Mouse (Mus musculus) C2C12 (cell line): ENCODE results near the gene Cpvl. TPM values are rescaled to one million over a fixed set of nuclear protein-coding genes. Genes with fewer than 3 reads are reported as not detected.

Source experiments
- H3K27me3 ChIP-seq: one replicate; pipeline ENCODE4 v1.6.1; 2011; ENCODE audit not compliant: control insufficient read depth, insufficient read depth, insufficient read length
- H3K36me3 ChIP-seq: one replicate; pipeline ENCODE4 v1.6.1; 2011; ENCODE audit not compliant: control insufficient read depth, insufficient read depth
- H3K4me3 ChIP-seq: one replicate; pipeline ENCODE4 v1.5.1; 2011; ENCODE audit warnings: mild to moderate bottlenecking, control low read depth; ENCODE audit not compliant: poor library complexity, insufficient read depth, severe bottlenecking
- H3K79me2 ChIP-seq: one replicate; pipeline ENCODE4 v1.6.1; 2011; ENCODE audit not compliant: control insufficient read depth, insufficient read depth
- H3K79me3 ChIP-seq: one replicate; pipeline ENCODE4 v1.6.1; 2011; ENCODE audit warnings: low read depth, control low read depth
- H3ac ChIP-seq: one replicate; pipeline ENCODE3; 2011; ENCODE audit warnings: low read depth; ENCODE audit not compliant: control insufficient read depth, insufficient read length
- CEBPB ChIP-seq: IDR thresholded peaks from one replicate; pipeline ENCODE4 v1.6.1; 2011; ENCODE audit warnings: low read depth, mild to moderate bottlenecking, control low read depth, moderate library complexity
- CTCF ChIP-seq: IDR thresholded peaks from one replicate; pipeline ENCODE4 v1.5.1; 2011; ENCODE audit not compliant: control insufficient read depth, insufficient read depth, insufficient read length
- FOSL1 ChIP-seq: IDR thresholded peaks from one replicate; pipeline ENCODE4 v1.8.0; 2011; ENCODE audit warnings: mild to moderate bottlenecking, low read length; ENCODE audit not compliant: poor library complexity, insufficient read depth, severe bottlenecking
- MAX ChIP-seq: IDR thresholded peaks from one replicate; pipeline ENCODE4 v1.6.1; 2011; ENCODE audit warnings: mild to moderate bottlenecking, control low read depth
- MYOD1 ChIP-seq: IDR thresholded peaks from one replicate; pipeline ENCODE4 v1.6.1; 2011; ENCODE audit warnings: low read depth; ENCODE audit not compliant: control insufficient read depth, insufficient read length
- MYOG ChIP-seq: IDR thresholded peaks from one replicate; pipeline ENCODE4 v1.6.1; 2011; ENCODE audit not compliant: control insufficient read depth, insufficient read length; ENCODE audit errors: extremely low read depth
- USF1 ChIP-seq: IDR thresholded peaks from one replicate; pipeline ENCODE4 v1.6.1; 2011; ENCODE audit warnings: low read depth, mild to moderate bottlenecking, control low read depth, moderate library complexity
- polyA plus RNA-seq: library from polyadenylated mRNA; unstranded; fragments of >200 nt; fragmentation: generic; extraction: Trizol; gene quantifications from one replicate; pipeline ENCODE4 v1.2.1, GENCODE M21; 2012; ENCODE audit warnings: missing spikeins

The Cpvl gene
- polyA plus RNA-seq, 1 experiment, result not detected

DNA sequence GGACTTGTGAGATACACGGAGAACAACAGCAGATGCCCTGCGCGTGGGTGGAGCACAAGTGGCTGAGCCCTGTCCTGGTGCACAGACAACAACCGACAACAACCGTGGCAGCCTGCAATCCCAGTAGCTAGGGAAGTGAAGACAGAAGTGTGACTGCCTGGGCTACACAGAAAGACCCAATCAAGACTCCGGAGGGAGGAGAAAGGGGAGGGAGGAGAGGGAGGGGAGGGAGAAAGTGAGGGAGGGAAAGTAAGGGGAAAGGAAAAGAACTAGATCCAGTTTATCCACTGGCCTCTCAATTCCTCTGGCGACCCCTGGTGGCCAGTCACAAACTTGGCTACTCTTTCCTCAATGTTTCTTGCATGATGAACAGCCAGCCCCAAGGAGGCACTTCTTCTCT is 20.1 kb downstream of the Cpvl start:
- Histone ChIP-seq H3K27me3 (no peaks in the 10 kb centered on the region), H3K79me2 (no peaks in the 10 kb centered on the region), H3K36me3 (no peaks in the 10 kb centered on the region), H3K4me3 (no peak overlapping the region), H3K79me3 (no peaks in the 10 kb centered on the region), H3ac (peak overlapping the region; percentile 19)
- TF ChIP-seq MYOG, result no peak
- TF ChIP-seq MAX, result no peak
- TF ChIP-seq CTCF, result peak; percentile 47

- no peaks in the 10 kb centered on the region for H3K79me2 ChIP-seq
- no peaks in the 10 kb centered on the region for H3K79me3 ChIP-seq
- no peak overlapping the region for H3K4me3 ChIP-seq
- no peak overlapping the region for H3ac ChIP-seq
- TF ChIP-seq USF1 (no peak), CTCF (no peak)
- H3K27me3 ChIP-seq, result no peaks in the 10 kb centered on the region
- no peaks in the 10 kb centered on the region for H3K36me3 ChIP-seq
Measured at GRCm38 (mm10) chr6:53956513-53956912, 22.0 kb downstream of the Cpvl start.

DNA sequence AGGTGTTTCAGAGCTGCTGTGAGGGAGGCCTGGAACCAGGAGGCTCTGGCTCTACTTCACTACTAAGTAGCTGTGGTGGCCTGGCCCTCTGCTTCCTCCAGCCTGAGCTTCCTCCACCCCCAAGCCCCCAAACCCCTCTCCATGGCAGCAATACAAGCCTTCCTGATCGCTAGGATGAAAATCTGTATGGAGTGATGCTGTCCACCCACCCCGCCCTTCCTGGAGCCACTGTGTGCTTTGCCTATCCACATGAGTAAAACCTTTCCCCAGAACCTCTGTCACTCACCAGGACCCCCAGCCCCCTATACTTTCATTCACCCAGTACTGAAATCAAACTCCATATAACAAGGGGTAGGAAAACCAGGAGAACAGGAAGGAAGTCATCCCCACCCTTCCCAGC is 22.6 kb downstream of the Cpvl start:
- no peak overlapping the region for H3K4me3 ChIP-seq
- no peaks in the 10 kb centered on the region for H3K79me3 ChIP-seq
- H3K36me3 ChIP-seq, result no peaks in the 10 kb centered on the region
- no peak for TF ChIP-seq MYOD1
- no peak for TF ChIP-seq CTCF
- no peak for TF ChIP-seq MYOG
- TF ChIP-seq MAX, result no peak
- no peaks in the 10 kb centered on the region for H3K27me3 ChIP-seq
- H3ac ChIP-seq, result no peak overlapping the region
- no peaks in the 10 kb centered on the region for H3K79me2 ChIP-seq

- no peak overlapping the region for H3K4me3 ChIP-seq
- TF ChIP-seq MYOD1 (no peak), USF1 (no peak), CTCF (no peak)
- no peaks in the 10 kb centered on the region for H3K27me3 ChIP-seq
- no peaks in the 10 kb centered on the region for H3K79me2 ChIP-seq
- no peak overlapping the region for H3ac ChIP-seq
- H3K36me3 ChIP-seq, result no peaks in the 10 kb centered on the region
- H3K79me3 ChIP-seq, result no peaks in the 10 kb centered on the region
Measured at GRCm38 (mm10) chr6:53955271-53955670, 23.2 kb downstream of the Cpvl start.

DNA sequence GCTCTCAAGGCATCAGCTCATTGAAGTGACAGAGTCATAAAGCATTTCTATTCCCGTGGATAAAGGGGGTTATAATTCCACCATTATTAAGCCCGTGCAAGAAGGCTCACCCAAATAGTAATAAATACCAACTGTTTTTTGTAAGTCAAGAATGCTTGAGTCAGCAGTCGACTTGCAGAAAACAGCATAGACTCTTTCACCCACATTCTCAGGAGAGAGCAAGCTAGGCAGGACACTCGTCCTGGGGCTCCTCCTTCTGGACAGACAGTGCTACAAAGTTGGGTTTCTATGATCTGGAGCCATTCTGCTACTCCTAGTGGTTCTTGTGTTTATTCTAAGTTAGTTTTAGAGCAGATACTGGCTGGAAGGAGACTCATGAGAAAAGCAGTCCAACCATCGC is 24.4 kb downstream of the Cpvl start:
- TF ChIP-seq MYOD1 (no peak), MAX (no peak), MYOG (no peak), USF1 (no peak), CEBPB (no peak), CTCF (no peak), FOSL1 (no peak)
- H3K27me3 ChIP-seq, result no peaks in the 10 kb centered on the region
- H3K36me3 ChIP-seq, result no peaks in the 10 kb centered on the region
- H3K79me2 ChIP-seq, result no peaks in the 10 kb centered on the region
- no peaks in the 10 kb centered on the region for H3K79me3 ChIP-seq
- no peak overlapping the region for H3K4me3 ChIP-seq
- no peak overlapping the region for H3ac ChIP-seq

DNA sequence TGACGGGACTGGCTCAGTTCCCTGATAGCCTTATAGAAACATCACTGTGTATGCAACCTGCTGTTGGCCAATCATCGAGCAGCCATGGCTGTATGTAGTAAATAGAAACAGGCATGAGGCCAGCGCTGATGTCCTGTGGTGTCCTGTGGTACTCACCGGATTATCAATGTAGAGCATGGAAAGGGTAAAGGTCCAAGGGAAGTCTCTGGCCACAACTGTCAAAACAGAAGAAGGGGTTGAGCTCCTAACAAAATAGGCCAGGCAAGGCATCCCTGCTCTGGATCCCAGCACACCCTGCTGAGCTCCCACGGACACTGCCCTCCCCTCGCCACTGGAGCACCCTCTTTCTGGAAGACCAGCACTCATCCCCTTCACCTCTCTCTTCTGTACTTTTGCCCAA is 25.1 kb downstream of the Cpvl start:
- TF ChIP-seq MYOD1 (no peak), MAX (no peak), MYOG (no peak), FOSL1 (no peak), USF1 (no peak), CTCF (no peak), CEBPB (no peak)
- Histone ChIP-seq H3ac (no peak overlapping the region), H3K79me3 (no peaks in the 10 kb centered on the region), H3K79me2 (no peaks in the 10 kb centered on the region), H3K27me3 (no peaks in the 10 kb centered on the region), H3K4me3 (no peak overlapping the region), H3K36me3 (no peaks in the 10 kb centered on the region)

GRCm38 (mm10) chr6:53951421-53951820 is 27.1 kb downstream of the Cpvl start:
- Histone ChIP-seq H3K79me2 (no peaks in the 10 kb centered on the region), H3K36me3 (no peaks in the 10 kb centered on the region), H3K79me3 (no peaks in the 10 kb centered on the region), H3K4me3 (no peak overlapping the region), H3K27me3 (no peaks in the 10 kb centered on the region), H3ac (no peak overlapping the region)
- TF ChIP-seq CTCF (no peak), USF1 (no peak), MYOG (no peak), MAX (no peak), FOSL1 (no peak), CEBPB (no peak), MYOD1 (no peak)
